Mouse (Mus musculus) hindbrain, postnatal 0 days (tissue): ENCODE measurements at regions not wholly inside any gene's neighbourhood (a gene's known extent, or its start where the extent isn't known, plus 50 kb on each side); places are given as distances from the start of the nearest gene placed in this dataset.
A peak's percentile ranks its signal among the peaks of the same experiment; 100 is the strongest.

Source experiments
- ATAC-seq: fragments of 200-750 bp; cut with Nextera tagmentation; 2 replicates; pipeline ENCODE4 v1.8.0; 2017; ENCODE audit warnings: mild to moderate bottlenecking, moderate TSS enrichment, moderate library complexity
- DNase-seq: peaks from one replicate; pipeline ENCODE4 v3.0.0-alpha.2; 2015; ENCODE audit warnings: low spot score
- H3K27ac ChIP-seq: fragments of 300-500 bp; sonication (generic); 2 replicates; pipeline ENCODE4 v1.5.1; 2014; ENCODE audit warnings: mild to moderate bottlenecking
- H3K27me3 ChIP-seq: fragments of 300-500 bp; sonication (generic); 2 replicates; pipeline ENCODE4 v1.6.1; 2014; ENCODE audit warnings: low read length, mixed read lengths; ENCODE audit not compliant: insufficient read depth
- H3K36me3 ChIP-seq: fragments of 300-500 bp; sonication (generic); 2 replicates; pipeline ENCODE4 v1.6.1; 2014; ENCODE audit warnings: low read length, mixed read lengths; ENCODE audit not compliant: insufficient read depth
- H3K4me1 ChIP-seq: fragments of 300-500 bp; sonication (generic); 2 replicates; pipeline ENCODE4 v1.6.1; 2014; ENCODE audit warnings: antibody characterized with exemption, low read length, mixed read lengths; ENCODE audit not compliant: insufficient read depth
- H3K4me2 ChIP-seq: fragments of 300-500 bp; sonication (generic); 2 replicates; pipeline ENCODE4 v1.6.1; 2014; ENCODE audit warnings: low read depth, mild to moderate bottlenecking, low read length, moderate library complexity, mixed read lengths
- H3K4me3 ChIP-seq: fragments of 300-500 bp; sonication (generic); 2 replicates; pipeline ENCODE4 v1.5.1; 2014; ENCODE audit warnings: low read length
- H3K9ac ChIP-seq: fragments of 300-500 bp; sonication (generic); replicated peaks from 2 replicates; pipeline ENCODE4 v1.6.1; 2014; ENCODE audit warnings: mild to moderate bottlenecking, low read length, moderate library complexity, mixed read lengths
- H3K9me3 ChIP-seq: fragments of 300-500 bp; sonication (generic); 2 replicates; pipeline ENCODE4 v1.6.1; 2016; ENCODE audit warnings: low read length, mixed read lengths
- CTCF ChIP-seq: IDR thresholded peaks from 2 replicates; pipeline ENCODE4 v1.5.1; 2016; ENCODE audit warnings: antibody characterized with exemption, control low read depth, low read depth
- WGBS: fragments of 180-500 bp; shearing (Covaris S2); extraction: QIAGEN DNeasy Blood & Tissue Kit; methylation state at CpG from one replicate; pipeline ENCODE4 v1.1.7; 2014; 5-methylcytosine and 5-hydroxymethylcytosine counted together

- no peaks in the 10 kb centered on the region for H3K27me3 ChIP-seq
- no peak overlapping the region for H3K4me3 ChIP-seq
- 65% methylated on average over 10 of the region's 10 CpGs for WGBS
- no peak overlapping the region for H3K9ac ChIP-seq
- no peaks in the 10 kb centered on the region for H3K36me3 ChIP-seq
- H3K4me1 ChIP-seq, result peaks cover 13% of the 10 kb centered on the region
- H3K9me3 ChIP-seq, result no peaks in the 10 kb centered on the region
- no peak overlapping the region for H3K4me2 ChIP-seq
- peak overlapping the region; percentile 28; the same call in 1 of the 2 replicates for H3K27ac ChIP-seq
- TF ChIP-seq CTCF, result no peak
- DNase-seq (no peak), ATAC-seq (no peak)
Observed at GRCm38 (mm10) chr12:70685432-70685831, 139.9 kb upstream of the Frmd6 start.

GRCm38 (mm10) chr12:70686337-70686736, 139.0 kb upstream of the Frmd6 start:
- 88% methylated on average over 10 of the region's 10 CpGs for WGBS
- no peak for DNase-seq

DNA sequence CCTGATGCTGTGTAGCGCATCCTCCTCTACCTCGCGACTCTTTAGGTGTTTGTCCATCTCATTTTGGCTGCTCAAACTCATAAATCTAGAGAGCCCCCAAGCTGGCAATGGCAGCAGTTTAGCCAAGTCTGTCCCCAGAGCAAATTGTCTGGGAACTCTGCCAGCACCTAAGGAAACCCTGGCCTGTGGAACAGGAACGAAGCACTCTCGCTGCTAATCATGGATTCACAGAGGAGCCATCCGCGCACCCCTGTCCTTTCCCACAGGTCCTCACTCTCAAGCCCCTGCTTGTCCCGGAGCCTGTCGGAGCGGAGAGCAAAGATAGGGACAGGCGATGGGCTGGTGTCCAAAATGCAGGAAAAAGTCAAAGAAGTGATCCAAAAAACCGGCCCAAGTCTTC, 138.3 kb upstream of the Frmd6 start:
- Histone ChIP-seq H3K9me3 (no peaks in the 10 kb centered on the region), H3K27ac (no peak overlapping the region), H3K4me1 (peaks cover 13% of the 10 kb centered on the region), H3K9ac (no peak overlapping the region), H3K27me3 (no peaks in the 10 kb centered on the region), H3K4me2 (peak overlapping the region; percentile 26), H3K36me3 (no peaks in the 10 kb centered on the region), H3K4me3 (no peak overlapping the region)
- TF ChIP-seq CTCF, result no peak
- WGBS, result 35% methylated on average over 12 of the region's 12 CpGs
- DNase-seq (peak; percentile 81), ATAC-seq (peak; percentile 29)

More at GRCm38 (mm10) chr12:70686337-70686736, 139.0 kb upstream of the Frmd6 start:
- no peak for TF ChIP-seq CTCF
- Histone ChIP-seq H3K27me3 (no peaks in the 10 kb centered on the region), H3K9me3 (no peaks in the 10 kb centered on the region), H3K9ac (no peak overlapping the region), H3K27ac (no peak overlapping the region), H3K4me3 (no peak overlapping the region), H3K4me2 (no peak overlapping the region), H3K4me1 (peaks cover 13% of the 10 kb centered on the region), H3K36me3 (no peaks in the 10 kb centered on the region)
- ATAC-seq, result no peak

- Histone ChIP-seq H3K27me3 (no peaks in the 10 kb centered on the region), H3K27ac (no peak overlapping the region), H3K4me1 (no peaks in the 10 kb centered on the region), H3K9me3 (no peaks in the 10 kb centered on the region), H3K4me2 (no peak overlapping the region), H3K9ac (no peak overlapping the region), H3K4me3 (no peak overlapping the region), H3K36me3 (no peaks in the 10 kb centered on the region)
- no peak for ATAC-seq
- WGBS, result 70% methylated on average over 5 of the region's 5 CpGs
- no peak for TF ChIP-seq CTCF
- DNase-seq, result no peak
Observed at GRCm38 (mm10) chr12:70695162-70695561, 130.2 kb upstream of the Frmd6 start.

DNA sequence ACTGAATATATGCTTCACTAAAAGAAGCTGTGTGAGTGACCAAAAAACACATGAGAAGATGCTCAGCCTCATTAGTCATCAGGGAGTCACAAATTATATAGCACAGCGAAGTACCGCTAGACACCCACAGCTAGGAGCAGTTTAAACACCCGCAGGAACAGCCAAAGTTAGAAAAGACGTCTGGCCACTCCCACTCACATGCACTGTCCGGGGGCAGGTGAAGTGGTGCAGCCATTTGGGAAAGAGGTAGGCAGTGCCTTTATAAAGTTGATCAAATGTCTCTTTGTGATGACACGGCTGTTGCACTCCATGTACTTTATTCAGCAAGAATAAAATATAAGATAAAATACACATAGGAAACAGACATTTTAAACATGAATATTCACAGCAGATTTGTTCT, 129.1 kb upstream of the Frmd6 start:
- no peaks in the 10 kb centered on the region for H3K27me3 ChIP-seq
- no peak overlapping the region for H3K9ac ChIP-seq
- H3K4me2 ChIP-seq, result no peak overlapping the region
- H3K36me3 ChIP-seq, result no peaks in the 10 kb centered on the region
- no peak for DNase-seq
- no peak for ATAC-seq
- 74% methylated on average over 6 of the region's 6 CpGs for WGBS
- no peak overlapping the region for H3K4me3 ChIP-seq
- H3K4me1 ChIP-seq, result no peaks in the 10 kb centered on the region
- H3K27ac ChIP-seq, result no peak overlapping the region
- no peak for TF ChIP-seq CTCF
- H3K9me3 ChIP-seq, result no peaks in the 10 kb centered on the region

GRCm38 (mm10) chr12:70698466-70698865, 126.8 kb upstream of the Frmd6 start:
- no peaks in the 10 kb centered on the region for H3K27me3 ChIP-seq
- H3K4me2 ChIP-seq, result no peak overlapping the region
- no peaks in the 10 kb centered on the region for H3K4me1 ChIP-seq
- no peak overlapping the region for H3K4me3 ChIP-seq
- H3K9ac ChIP-seq, result no peak overlapping the region
- 81% methylated on average over 6 of the region's 6 CpGs for WGBS
- H3K27ac ChIP-seq, result no peak overlapping the region
- H3K9me3 ChIP-seq, result no peaks in the 10 kb centered on the region
- H3K36me3 ChIP-seq, result no peaks in the 10 kb centered on the region
- ATAC-seq (no peak), DNase-seq (no peak)
- TF ChIP-seq CTCF, result no peak

GRCm38 (mm10) chr12:70702473-70702872, 122.8 kb upstream of the Frmd6 start:
- no peak overlapping the region for H3K4me2 ChIP-seq
- no peaks in the 10 kb centered on the region for H3K27me3 ChIP-seq
- TF ChIP-seq CTCF, result no peak
- H3K36me3 ChIP-seq, result no peaks in the 10 kb centered on the region
- DNase-seq, result no peak
- H3K4me1 ChIP-seq, result no peaks in the 10 kb centered on the region
- WGBS, result 93% methylated on average over 5 of the region's 5 CpGs
- H3K27ac ChIP-seq, result no peak overlapping the region
- H3K4me3 ChIP-seq, result no peak overlapping the region
- H3K9ac ChIP-seq, result no peak overlapping the region
- no peak for ATAC-seq
- no peaks in the 10 kb centered on the region for H3K9me3 ChIP-seq
